Mouse (Mus musculus) CH12.LX (cell line): ENCODE data around the gene Sox21. TPM values are rescaled to one million over a fixed set of nuclear protein-coding genes. Genes with fewer than 3 reads are reported as not detected.
A peak's percentile ranks its signal among the peaks of the same experiment; 100 is the strongest.

Source experiments
- DNase-seq: peaks from one replicate; pipeline ENCODE4 v3.0.0-alpha.2; 2013; ENCODE audit errors: extremely low read depth
- H3K27ac ChIP-seq: 2 replicates; pipeline ENCODE4 v1.5.1; 2012; ENCODE audit warnings: low read depth, mild to moderate bottlenecking, control low read depth, moderate library complexity; ENCODE audit not compliant: insufficient read depth
- H3K27me3 ChIP-seq: replicated peaks from 2 replicates; pipeline ENCODE3; 2012; ENCODE audit warnings: inconsistent platforms
- H3K36me3 ChIP-seq, 2 experiments: replicated peaks in 1 of 2; 2 replicates each; pipeline versions ENCODE3 to v1.6.1; 2012; ENCODE audit warnings: inconsistent platforms in 1 of 2, low read length in 1 of 2, mild to moderate bottlenecking in 1 of 2, mixed read lengths in 1 of 2, moderate library complexity in 1 of 2; ENCODE audit not compliant: control insufficient read depth in 1 of 2, insufficient read depth in 1 of 2
- H3K4me1 ChIP-seq, 2 experiments: 2 replicates each; pipeline ENCODE4 v1.6.1; 2012; ENCODE audit warnings: inconsistent platforms in 1 of 2, moderate library complexity in 1 of 2; ENCODE audit not compliant: insufficient read depth in 2 of 2, control insufficient read depth in 1 of 2
- H3K4me2 ChIP-seq: 2 replicates; pipeline ENCODE4 v1.6.1; 2012; ENCODE audit warnings: low read depth, mild to moderate bottlenecking, control low read depth; ENCODE audit not compliant: poor library complexity, insufficient read depth, severe bottlenecking
- H3K4me3 ChIP-seq, 3 experiments: fragments of 150-350 bp in 1 of 3; sonication (generic) in 1 of 3; replicated peaks in 1 of 3; 2 replicates each; pipeline versions ENCODE3 to v1.5.1; 2011 to 2012; ENCODE audit warnings: low read depth in 2 of 3, low read length in 2 of 3, mild to moderate bottlenecking in 2 of 3, moderate library complexity in 2 of 3, control low read depth in 1 of 3, improper control_type of control experiment in 1 of 3, inconsistent platforms in 1 of 3, mixed read lengths in 1 of 3; ENCODE audit not compliant: poor library complexity in 1 of 3
- H3K79me2 ChIP-seq: replicated peaks from 2 replicates; pipeline ENCODE4 v1.6.1; 2012; ENCODE audit warnings: mild to moderate bottlenecking, moderate library complexity; ENCODE audit not compliant: control insufficient read depth, poor library complexity, insufficient read depth, severe bottlenecking; ENCODE audit errors: extremely low read depth
- H3K9ac ChIP-seq: 2 replicates; pipeline ENCODE4 v1.6.1; 2012; ENCODE audit warnings: low read depth, mild to moderate bottlenecking, control low read depth, moderate library complexity; ENCODE audit not compliant: insufficient read depth
- H3K9me3 ChIP-seq: replicated peaks from 2 replicates; pipeline ENCODE3; 2012; ENCODE audit warnings: low read length, inconsistent platforms, mixed read lengths
- BHLHE40 ChIP-seq: IDR thresholded peaks from 2 replicates; pipeline ENCODE4 v1.6.1; 2011; ENCODE audit warnings: mild to moderate bottlenecking, low read depth, low read length, improper control_type of control experiment
- CHD1 ChIP-seq: IDR thresholded peaks from 2 replicates; pipeline ENCODE4 v1.6.1; 2012; ENCODE audit warnings: low read depth, low read length, improper control_type of control experiment, inconsistent platforms
- CHD2 ChIP-seq: IDR thresholded peaks from 2 replicates; pipeline ENCODE4 v1.6.1; 2011; ENCODE audit warnings: low read length, improper control_type of control experiment
- CTCF ChIP-seq, 2 experiments: IDR thresholded peaks in 1 of 2; conservative IDR thresholded peaks in 1 of 2; 2 replicates each; pipeline ENCODE4 v1.5.1; 2011 to 2012; ENCODE audit warnings: low read depth in 2 of 2, low read length in 2 of 2, improper control_type of control experiment in 1 of 2, inconsistent platforms in 1 of 2, mild to moderate bottlenecking in 1 of 2, moderate library complexity in 1 of 2
- E2F4 ChIP-seq: IDR thresholded peaks from 2 replicates; pipeline ENCODE4 v1.6.1; 2011; ENCODE audit warnings: low read depth, low read length, improper control_type of control experiment; ENCODE audit not compliant: insufficient replicate concordance
- ELF1 ChIP-seq: IDR thresholded peaks from 2 replicates; pipeline ENCODE4 v1.6.1; 2014; ENCODE audit warnings: low read depth, mild to moderate bottlenecking, inconsistent platforms, low read length, improper control_type of control experiment
- EP300 ChIP-seq: IDR thresholded peaks from 2 replicates; pipeline ENCODE4 v1.6.1; 2011; ENCODE audit warnings: low read length, improper control_type of control experiment
- HCFC1 ChIP-seq: IDR thresholded peaks from 2 replicates; pipeline ENCODE4 v1.6.1; 2012; ENCODE audit warnings: low read depth, mild to moderate bottlenecking, inconsistent platforms, low read length, improper control_type of control experiment
- IRF4 ChIP-seq: IDR thresholded peaks from 2 replicates; pipeline ENCODE4 v1.6.1; 2014; ENCODE audit warnings: low read depth, mild to moderate bottlenecking, inconsistent platforms, low read length, improper control_type of control experiment
- JUN ChIP-seq: IDR thresholded peaks from 2 replicates; pipeline ENCODE4 v1.6.1; 2011; ENCODE audit warnings: low read depth, mild to moderate bottlenecking, low read length, improper control_type of control experiment, moderate library complexity; ENCODE audit not compliant: insufficient read depth
- MAFK ChIP-seq: IDR thresholded peaks from 2 replicates; pipeline ENCODE4 v1.6.1; 2011; ENCODE audit warnings: low read length, improper control_type of control experiment; ENCODE audit not compliant: insufficient replicate concordance
- MAX ChIP-seq: IDR thresholded peaks from 2 replicates; pipeline ENCODE4 v1.6.1; 2011; ENCODE audit warnings: low read length, improper control_type of control experiment
- MXI1 ChIP-seq: IDR thresholded peaks from 2 replicates; pipeline ENCODE4 v1.6.1; 2011; ENCODE audit warnings: mild to moderate bottlenecking, low read depth, low read length, improper control_type of control experiment
- MYC ChIP-seq: IDR thresholded peaks from 2 replicates; pipeline ENCODE4 v1.6.1; 2011; ENCODE audit warnings: low read depth, mild to moderate bottlenecking, improper control_type of control experiment, low read length
- NRF1 ChIP-seq: IDR thresholded peaks from 2 replicates; pipeline ENCODE4 v1.6.1; 2014; ENCODE audit warnings: low read depth, mild to moderate bottlenecking, inconsistent platforms, low read length, improper control_type of control experiment, moderate library complexity
- PAX5 ChIP-seq: IDR thresholded peaks from 2 replicates; pipeline ENCODE4 v1.6.1; 2012; ENCODE audit warnings: low read length, inconsistent platforms, mixed read lengths
- SIN3A ChIP-seq: IDR thresholded peaks from 2 replicates; pipeline ENCODE4 v1.6.1; 2012; ENCODE audit warnings: low read length, improper control_type of control experiment, inconsistent platforms
- TCF12 ChIP-seq: IDR thresholded peaks from 2 replicates; pipeline ENCODE4 v1.6.1; 2014; ENCODE audit warnings: low read depth, mild to moderate bottlenecking, inconsistent platforms, low read length, improper control_type of control experiment
- USF1 ChIP-seq: IDR thresholded peaks from 2 replicates; pipeline ENCODE4 v1.6.1; 2014; ENCODE audit warnings: low read depth, mild to moderate bottlenecking, inconsistent platforms, low read length, improper control_type of control experiment
- ZKSCAN1 ChIP-seq: IDR thresholded peaks from 2 replicates; pipeline ENCODE4 v1.6.1; 2012; ENCODE audit warnings: low read depth, inconsistent platforms, low read length, improper control_type of control experiment, borderline replicate concordance
- ZMIZ1 ChIP-seq: IDR thresholded peaks from 2 replicates; pipeline ENCODE4 v1.6.1; 2012; ENCODE audit warnings: low read depth, mild to moderate bottlenecking, inconsistent platforms, low read length, improper control_type of control experiment
- dilution Hi-C: fragments of 300-500 bp; cut with MboI; formaldehyde crosslinking; loops from 2 replicates; pipeline ENCODE4 v1.14.3; 2020; ENCODE audit warnings: low sequenced_read_pairs; ENCODE audit not compliant: extremely low pct_unique_long_range_greater_than_20kb, extremely low pct_ligation_motif_present
- in situ Hi-C: fragments of 300-500 bp; cut with MboI; formaldehyde crosslinking; loops from 3 replicates; pipeline ENCODE4 v1.14.3; 2019; ENCODE audit warnings: low sequenced_read_pairs, low pct_ligation_motif_present, low pct_unique_long_range_greater_than_20kb, mixed read lengths
- polyA plus RNA-seq: library from polyadenylated mRNA; unstranded; fragments of >175 nt; gene quantifications from 2 replicates; pipeline ENCODE4 v1.2.1, GENCODE M21; 2012; ENCODE audit warnings: low read depth; ENCODE audit not compliant: insufficient read length
- total RNA-seq, 2 experiments: library from RNA; depleted of rRNA; stranded (reverse); fragments of 300-350 nt in 1 of 2; fragments of >200 nt in 1 of 2; gene quantifications; 2 replicates each; pipeline ENCODE4 v1.2.3; 2012 to 2014

Gene Sox21
- total and polyA plus RNA-seq, 3 experiments, result not detected

DNA sequence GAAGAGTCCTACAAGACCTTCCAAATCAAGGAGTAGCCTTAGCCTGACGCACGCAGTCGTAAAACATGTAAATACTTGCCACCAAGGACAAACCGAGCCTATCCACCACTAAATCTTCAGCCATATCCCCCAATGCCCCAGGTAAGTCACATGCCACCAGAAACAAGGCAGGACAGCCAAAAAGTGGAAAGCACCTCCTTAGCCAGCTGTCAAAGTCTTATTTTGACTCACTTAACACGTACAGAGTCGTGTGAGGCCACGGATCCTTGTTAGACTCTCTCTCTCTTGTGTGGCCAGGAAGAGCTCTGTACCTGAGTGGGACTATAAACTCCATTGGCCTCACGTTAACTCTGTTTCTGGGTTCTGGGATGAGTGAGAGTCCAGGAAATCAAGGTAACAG lies 20.0 kb downstream of the Sox21 start:
- Histone ChIP-seq H3K36me3 (no peaks in the 10 kb centered on the region), H3K4me3 (no peak overlapping the region), H3K4me1 (peaks cover 6 to 7% of the 10 kb centered on the region in 2 experiments; a peak in 3 of 4 replicates), H3K27ac (no peak overlapping the region), H3K9me3 (peaks cover 2% of the 10 kb centered on the region), H3K79me2 (no peaks in the 10 kb centered on the region), H3K27me3 (no peaks in the 10 kb centered on the region), H3K4me2 (no peak overlapping the region), H3K9ac (no peak overlapping the region)
- in situ Hi-C loops, result loop anchor here (25.0 kb wide), 2 partner anchors 245 to 595 kb away; no protein-coding TSS in a partner anchor
- dilution Hi-C loops, result no loop called here
- no peak for DNase-seq
- TF ChIP-seq TCF12 (peak; percentile 38; the same call in 1 of the 2 replicates), PAX5 (no peak), ZMIZ1 (no peak), ZKSCAN1 (no peak), CHD1 (no peak), CTCF (conservative IDR thresholded peaks at IDR 0.05 in 1 of 2, IDR thresholded peaks at IDR 0.05 in 1 of 2; ENCODE audit: low read depth in 2 of 2, low read length in 2 of 2) (no peak), MYC (no peak), MAX (no peak), IRF4 (peak; percentile 61), BHLHE40 (peak; percentile 51), ELF1 (no peak), E2F4 (no peak), MAFK (no peak)

DNA sequence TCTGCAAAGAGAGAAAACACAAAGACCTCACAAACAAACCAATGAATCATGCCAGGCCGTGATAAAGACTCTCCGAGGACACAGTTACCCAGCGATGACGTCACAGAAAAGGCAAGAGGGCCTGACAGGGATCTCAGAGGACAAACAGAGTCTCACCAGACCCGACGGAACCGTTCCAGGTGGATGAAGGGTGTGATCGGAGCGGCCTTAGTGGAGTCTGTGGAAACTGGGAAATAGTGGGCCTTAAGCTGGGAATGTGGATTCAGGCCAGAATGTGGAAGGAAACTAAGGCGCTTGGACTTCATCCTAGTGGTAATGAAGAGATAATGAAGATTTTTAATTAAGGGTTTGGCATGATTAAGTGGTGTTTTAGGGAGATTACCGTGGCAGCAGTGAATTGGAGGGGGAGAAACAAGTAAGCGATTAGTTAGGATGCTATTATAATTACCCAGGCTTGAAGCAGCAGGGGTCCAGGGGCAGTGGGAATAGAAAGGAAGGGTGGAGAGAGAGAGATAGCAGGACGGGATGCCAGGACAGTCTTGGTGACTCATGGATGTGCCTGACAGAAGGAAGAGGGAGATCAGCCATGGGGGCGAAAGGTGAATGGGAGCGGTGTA lies 24.5 kb downstream of the Sox21 start:
- TF ChIP-seq MXI1 (no peak), EP300 (no peak), TCF12 (no peak), USF1 (no peak), JUN (no peak), BHLHE40 (no peak), SIN3A (no peak), HCFC1 (no peak), CHD2 (no peak), CTCF (conservative IDR thresholded peaks at IDR 0.05 in 1 of 2, IDR thresholded peaks at IDR 0.05 in 1 of 2; ENCODE audit: low read depth in 2 of 2, low read length in 2 of 2) (no peak), MYC (no peak), E2F4 (no peak), NRF1 (no peak)
- in situ Hi-C loops (loop anchor here (5.0 to 25.0 kb wide), 3 partner anchors 250 to 600 kb away; no protein-coding TSS in a partner anchor), dilution Hi-C loops (no loop called here)
- Histone ChIP-seq H3K4me2 (no peak overlapping the region), H3K27me3 (no peaks in the 10 kb centered on the region), H3K4me1 (peaks cover 3 to 6% of the 10 kb centered on the region in 2 experiments; a peak in 2 of 4 replicates), H3K9ac (no peak overlapping the region), H3K4me3 (no peak overlapping the region), H3K27ac (no peak overlapping the region), H3K9me3 (no peaks in the 10 kb centered on the region), H3K79me2 (no peaks in the 10 kb centered on the region), H3K36me3 (no peaks in the 10 kb centered on the region)
- DNase-seq, result no peak
